Mouse (Mus musculus): ENCODE data around the gene Carmil1.
A peak's percentile ranks its signal among the peaks of the same experiment; 100 is the strongest.

The Carmil1 gene

GRCm38 (mm10) chr13:24257809-24258208 is 22.8 kb downstream of the Carmil1 start:
- DNase-seq: no peak

- DNase-seq: peak; percentile 43
Observed at GRCm38 (mm10) chr13:24253989-24254388, 26.6 kb downstream of the Carmil1 start.

GRCm38 (mm10) chr13:24253551-24253950 is 27.0 kb downstream of the Carmil1 start:
- DNase-seq: no peak

- DNase-seq: no peak
Observed at GRCm38 (mm10) chr13:24251236-24251635, 29.4 kb downstream of the Carmil1 start.

- no peak for DNase-seq
Observed at GRCm38 (mm10) chr13:24247928-24248327, 32.7 kb downstream of the Carmil1 start.

- no peak for DNase-seq
Observed at GRCm38 (mm10) chr13:24247441-24247840, 33.2 kb downstream of the Carmil1 start.

GRCm38 (mm10) chr13:24246266-24246665 is 34.3 kb downstream of the Carmil1 start:
- no peak for DNase-seq

GRCm38 (mm10) chr13:24244613-24245012 is 36.0 kb downstream of the Carmil1 start:
- no peak for DNase-seq

- DNase-seq: no peak
Observed at GRCm38 (mm10) chr13:24243964-24244363, 36.6 kb downstream of the Carmil1 start.

- DNase-seq: no peak
Observed at GRCm38 (mm10) chr13:24242429-24243106, 38.0 kb downstream of the Carmil1 start.

GRCm38 (mm10) chr13:24241201-24241600 is 39.4 kb downstream of the Carmil1 start:
- DNase-seq: no peak

- no peak for DNase-seq
Observed at GRCm38 (mm10) chr13:24240430-24240829, 40.2 kb downstream of the Carmil1 start.

GRCm38 (mm10) chr13:24238456-24239120 is 42.0 kb downstream of the Carmil1 start:
- no peak for DNase-seq

- DNase-seq: no peak
Observed at GRCm38 (mm10) chr13:24236736-24237135, 43.9 kb downstream of the Carmil1 start.

- DNase-seq: no peak
Observed at GRCm38 (mm10) chr13:24232750-24233149, 47.8 kb downstream of the Carmil1 start.

- DNase-seq: no peak
Observed at GRCm38 (mm10) chr13:24231746-24232483, 48.7 kb downstream of the Carmil1 start.

GRCm38 (mm10) chr13:24231146-24231545 is 49.4 kb downstream of the Carmil1 start:
- no peak for DNase-seq

- no peak for DNase-seq
Observed at GRCm38 (mm10) chr13:24230541-24231095, 50.0 kb downstream of the Carmil1 start.

GRCm38 (mm10) chr13:24223425-24224201 is 57.0 kb downstream of the Carmil1 start:
- DNase-seq: no peak

- no peak for DNase-seq
Observed at GRCm38 (mm10) chr13:24220441-24220970, 60.1 kb downstream of the Carmil1 start.

- no peak for DNase-seq
Observed at GRCm38 (mm10) chr13:24211229-24211628, 69.4 kb downstream of the Carmil1 start.

- no peak for DNase-seq
Observed at GRCm38 (mm10) chr13:24206097-24206496, 74.5 kb downstream of the Carmil1 start.

Data from thymus, postnatal 4 days (tissue).